Mouse (Mus musculus): ENCODE results near the gene Tmem222. TPM values are rescaled to one million over a fixed set of nuclear protein-coding genes. Genes with fewer than 3 reads are reported as not detected.
A peak's percentile ranks its signal among the peaks of the same experiment; 100 is the strongest.

The Tmem222 gene
- polyA plus RNA-seq, 1 experiment from 2014 or later, result 57.1 TPM

GRCm38 (mm10) chr4:133229582-133229981 lies 48.0 kb downstream of the Tmem222 start:
- no peak for ATAC-seq (ENCODE audit: insufficient number of reproducible peaks, insufficient read depth, low FRiP score, low read depth)
- Histone ChIP-seq H3K4me2 (ENCODE audit: low read length) (no peak overlapping the region), H3K9ac (ENCODE audit: low read length) (no peak overlapping the region), H3K4me3 (ENCODE audit: control insufficient read depth in 1 of 2, insufficient read depth in 1 of 2, low read depth in 1 of 2, low read length in 2 of 2) (no peak overlapping the region), H3K36me3 (ENCODE audit: control insufficient read depth, insufficient read depth, low read length) (no peaks in the 10 kb centered on the region), H3K4me1 (ENCODE audit: control insufficient read depth in 2 of 2, insufficient read depth in 2 of 2, low read length in 2 of 2) (peaks cover 2 to 4% of the 10 kb centered on the region in 2 experiments; a peak in 1 of 4 replicates), H3K27me3 (ENCODE audit: control insufficient read depth, insufficient read depth, low read length) (no peaks in the 10 kb centered on the region), H3K9me3 (ENCODE audit: control insufficient read depth, low read length) (no peaks in the 10 kb centered on the region), H3K27ac (replicated peaks in 1 of 2; ENCODE audit: control insufficient read depth in 1 of 2, insufficient read depth in 1 of 2, low read depth in 2 of 2, low read length in 2 of 2) (no peak overlapping the region)
- 77% methylated on average over 8 of the region's 8 CpGs for WGBS

DNA sequence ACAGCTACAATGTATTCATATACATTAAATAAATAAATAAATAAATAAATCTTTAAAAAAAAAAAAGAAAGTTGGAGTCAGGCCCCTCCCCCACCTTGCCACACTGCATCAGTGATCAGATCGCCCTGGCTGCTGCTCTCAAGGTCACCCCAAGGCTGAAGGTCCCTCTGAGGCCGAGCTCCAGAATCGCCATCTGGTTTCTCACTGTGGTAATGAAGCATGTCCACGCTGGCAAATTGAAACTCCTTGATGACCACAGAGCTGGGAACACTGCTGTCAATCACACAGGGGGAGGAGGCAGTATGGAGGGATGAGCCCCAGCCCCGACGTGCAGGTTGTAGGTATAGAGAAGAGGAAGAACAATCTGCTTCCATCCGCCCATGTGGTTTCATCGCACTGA lies 50.0 kb downstream of the Tmem222 start:
- H3K9ac ChIP-seq (ENCODE audit: low read length), result no peak overlapping the region
- no peaks in the 10 kb centered on the region for H3K9me3 ChIP-seq (ENCODE audit: control insufficient read depth, low read length)
- peaks cover 3% of the 10 kb centered on the region for H3K27me3 ChIP-seq (ENCODE audit: control insufficient read depth, insufficient read depth, low read length)
- no peak overlapping the region for H3K4me3 ChIP-seq (ENCODE audit: control insufficient read depth in 1 of 2, insufficient read depth in 1 of 2, low read depth in 1 of 2, low read length in 2 of 2)
- WGBS, result 73% methylated on average over 8 of the region's 8 CpGs
- H3K36me3 ChIP-seq (ENCODE audit: control insufficient read depth, insufficient read depth, low read length), result no peaks in the 10 kb centered on the region
- H3K4me2 ChIP-seq (ENCODE audit: low read length), result no peak overlapping the region
- H3K4me1 ChIP-seq (ENCODE audit: control insufficient read depth in 2 of 2, insufficient read depth in 2 of 2, low read length in 2 of 2), result no peaks in the 10 kb centered on the region
- no peak for ATAC-seq (ENCODE audit: insufficient number of reproducible peaks, insufficient read depth, low FRiP score, low read depth)
- H3K27ac ChIP-seq (replicated peaks in 1 of 2; ENCODE audit: control insufficient read depth in 1 of 2, insufficient read depth in 1 of 2, low read depth in 2 of 2, low read length in 2 of 2), result no peak overlapping the region

- Histone ChIP-seq H3K9ac (ENCODE audit: low read length) (no peak overlapping the region), H3K27me3 (ENCODE audit: control insufficient read depth, insufficient read depth, low read length) (peaks cover 15% of the 10 kb centered on the region), H3K4me1 (ENCODE audit: control insufficient read depth in 2 of 2, insufficient read depth in 2 of 2, low read length in 2 of 2) (no peaks in the 10 kb centered on the region), H3K4me2 (ENCODE audit: low read length) (no peak overlapping the region), H3K9me3 (ENCODE audit: control insufficient read depth, low read length) (no peaks in the 10 kb centered on the region), H3K4me3 (ENCODE audit: control insufficient read depth in 1 of 2, insufficient read depth in 1 of 2, low read depth in 1 of 2, low read length in 2 of 2) (no peak overlapping the region), H3K36me3 (ENCODE audit: control insufficient read depth, insufficient read depth, low read length) (no peaks in the 10 kb centered on the region), H3K27ac (replicated peaks in 1 of 2; ENCODE audit: control insufficient read depth in 1 of 2, insufficient read depth in 1 of 2, low read depth in 2 of 2, low read length in 2 of 2) (no peak overlapping the region)
- no peak for ATAC-seq (ENCODE audit: insufficient number of reproducible peaks, insufficient read depth, low FRiP score, low read depth)
- WGBS, result 51% methylated on average over 10 of the region's 10 CpGs
Observed at GRCm38 (mm10) chr4:133226073-133226472, 51.5 kb downstream of the Tmem222 start.

DNA sequence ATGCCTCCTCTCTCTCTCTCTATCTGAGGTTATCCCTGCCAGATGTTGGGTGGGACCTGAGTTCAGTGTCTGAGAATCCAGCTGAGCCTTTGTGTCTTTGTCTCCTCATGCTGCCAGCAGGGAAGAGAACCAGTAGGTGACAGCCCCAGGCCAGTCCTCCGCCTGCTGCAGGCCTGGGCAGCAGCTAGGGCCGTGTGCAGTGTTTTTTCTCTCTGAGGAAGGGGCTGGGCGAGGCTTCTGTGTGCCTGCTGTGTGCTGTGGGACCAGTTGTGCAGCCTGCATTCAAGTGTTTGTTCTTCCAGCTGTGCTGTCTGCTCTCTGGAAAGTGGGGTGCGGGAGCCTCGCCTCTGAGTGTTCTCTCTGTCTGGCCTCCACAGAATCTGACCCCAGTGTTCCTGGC lies 53.7 kb downstream of the Tmem222 start:
- no peaks in the 10 kb centered on the region for H3K36me3 ChIP-seq (ENCODE audit: control insufficient read depth, insufficient read depth, low read length)
- 61% methylated on average over 5 of the region's 5 CpGs for WGBS
- H3K4me3 ChIP-seq (ENCODE audit: control insufficient read depth in 1 of 2, insufficient read depth in 1 of 2, low read depth in 1 of 2, low read length in 2 of 2), result no peak overlapping the region
- H3K4me2 ChIP-seq (ENCODE audit: low read length), result no peak overlapping the region
- no peak overlapping the region for H3K9ac ChIP-seq (ENCODE audit: low read length)
- H3K27me3 ChIP-seq (ENCODE audit: control insufficient read depth, insufficient read depth, low read length), result peaks cover 28% of the 10 kb centered on the region
- no peaks in the 10 kb centered on the region for H3K9me3 ChIP-seq (ENCODE audit: control insufficient read depth, low read length)
- H3K4me1 ChIP-seq (ENCODE audit: control insufficient read depth in 2 of 2, insufficient read depth in 2 of 2, low read length in 2 of 2), result peaks cover 3 to 5% of the 10 kb centered on the region in 2 experiments; a peak in 3 of 4 replicates
- no peak for ATAC-seq (ENCODE audit: insufficient number of reproducible peaks, insufficient read depth, low FRiP score, low read depth)
- no peak overlapping the region for H3K27ac ChIP-seq (replicated peaks in 1 of 2; ENCODE audit: control insufficient read depth in 1 of 2, insufficient read depth in 1 of 2, low read depth in 2 of 2, low read length in 2 of 2)

- 77% methylated on average over 8 of the region's 8 CpGs for WGBS
- H3K9ac ChIP-seq (ENCODE audit: low read length), result no peak overlapping the region
- ATAC-seq (ENCODE audit: insufficient number of reproducible peaks, insufficient read depth, low FRiP score, low read depth), result no peak
Observed at GRCm38 (mm10) chr4:133221701-133222100, 55.9 kb downstream of the Tmem222 start.

DNA sequence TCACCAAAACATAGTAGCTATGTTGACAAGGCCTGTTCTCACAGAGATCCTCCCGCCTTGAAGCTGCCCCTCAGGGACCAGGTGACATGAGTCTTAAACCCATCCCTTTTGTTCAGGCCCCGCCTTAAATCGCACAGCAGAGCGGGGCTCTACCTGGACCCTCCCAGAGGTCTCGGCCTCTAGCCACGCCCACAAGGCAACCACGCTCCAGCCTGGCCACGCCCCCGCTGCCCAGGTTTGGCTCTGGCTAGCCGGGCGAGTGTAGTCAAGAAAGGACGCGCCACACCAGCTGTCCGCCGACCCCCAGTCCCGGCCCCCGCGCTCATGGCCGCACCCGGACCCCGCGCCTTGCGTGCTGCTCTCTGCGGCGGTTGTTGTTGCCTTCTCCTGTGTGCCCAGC lies 56.9 kb downstream of the Tmem222 start:
- Histone ChIP-seq H3K4me3 (ENCODE audit: control insufficient read depth in 1 of 2, insufficient read depth in 1 of 2, low read depth in 1 of 2, low read length in 2 of 2) (peak overlapping the region; percentile 26 to 37; a peak in 3 of 4 replicates), H3K4me1 (ENCODE audit: control insufficient read depth in 2 of 2, insufficient read depth in 2 of 2, low read length in 2 of 2) (peaks cover 3 to 5% of the 10 kb centered on the region in 2 experiments; a peak in 3 of 4 replicates), H3K9me3 (ENCODE audit: control insufficient read depth, low read length) (no peaks in the 10 kb centered on the region), H3K9ac (ENCODE audit: low read length) (peak overlapping the region; percentile 63), H3K27me3 (ENCODE audit: control insufficient read depth, insufficient read depth, low read length) (peaks cover 28% of the 10 kb centered on the region), H3K4me2 (ENCODE audit: low read length) (peak overlapping the region; percentile 70), H3K36me3 (ENCODE audit: control insufficient read depth, insufficient read depth, low read length) (no peaks in the 10 kb centered on the region), H3K27ac (replicated peaks in 1 of 2; ENCODE audit: control insufficient read depth in 1 of 2, insufficient read depth in 1 of 2, low read depth in 2 of 2, low read length in 2 of 2) (no peak overlapping the region)
- ATAC-seq (ENCODE audit: insufficient number of reproducible peaks, insufficient read depth, low FRiP score, low read depth), result no peak
- 2% methylated on average over 25 of the region's 25 CpGs for WGBS

More at GRCm38 (mm10) chr4:133221701-133222100, 55.9 kb downstream of the Tmem222 start:
- Histone ChIP-seq H3K4me3 (ENCODE audit: control insufficient read depth in 1 of 2, insufficient read depth in 1 of 2, low read depth in 1 of 2, low read length in 2 of 2) (no peak overlapping the region), H3K27ac (replicated peaks in 1 of 2; ENCODE audit: control insufficient read depth in 1 of 2, insufficient read depth in 1 of 2, low read depth in 2 of 2, low read length in 2 of 2) (no peak overlapping the region), H3K4me1 (ENCODE audit: control insufficient read depth in 2 of 2, insufficient read depth in 2 of 2, low read length in 2 of 2) (peaks cover 3 to 5% of the 10 kb centered on the region in 2 experiments; a peak in 3 of 4 replicates), H3K4me2 (ENCODE audit: low read length) (no peak overlapping the region), H3K9me3 (ENCODE audit: control insufficient read depth, low read length) (no peaks in the 10 kb centered on the region), H3K27me3 (ENCODE audit: control insufficient read depth, insufficient read depth, low read length) (peaks cover 28% of the 10 kb centered on the region), H3K36me3 (ENCODE audit: control insufficient read depth, insufficient read depth, low read length) (no peaks in the 10 kb centered on the region)

GRCm38 (mm10) chr4:133218745-133219144 lies 58.8 kb downstream of the Tmem222 start:
- WGBS, result 87% methylated on average over 3 of the region's 3 CpGs
- no peak overlapping the region for H3K9ac ChIP-seq (ENCODE audit: low read length)
- no peaks in the 10 kb centered on the region for H3K36me3 ChIP-seq (ENCODE audit: control insufficient read depth, insufficient read depth, low read length)
- no peak overlapping the region for H3K4me2 ChIP-seq (ENCODE audit: low read length)
- no peak overlapping the region for H3K27ac ChIP-seq (replicated peaks in 1 of 2; ENCODE audit: control insufficient read depth in 1 of 2, insufficient read depth in 1 of 2, low read depth in 2 of 2, low read length in 2 of 2)
- H3K27me3 ChIP-seq (ENCODE audit: control insufficient read depth, insufficient read depth, low read length), result peaks cover 30% of the 10 kb centered on the region
- H3K4me1 ChIP-seq (ENCODE audit: control insufficient read depth in 2 of 2, insufficient read depth in 2 of 2, low read length in 2 of 2), result peaks cover 3 to 5% of the 10 kb centered on the region in 2 experiments; a peak in 3 of 4 replicates
- no peaks in the 10 kb centered on the region for H3K9me3 ChIP-seq (ENCODE audit: control insufficient read depth, low read length)
- ATAC-seq (ENCODE audit: insufficient number of reproducible peaks, insufficient read depth, low FRiP score, low read depth), result no peak
- H3K4me3 ChIP-seq (ENCODE audit: control insufficient read depth in 1 of 2, insufficient read depth in 1 of 2, low read depth in 1 of 2, low read length in 2 of 2), result no peak overlapping the region

GRCm38 (mm10) chr4:133217641-133218040 lies 60.0 kb downstream of the Tmem222 start:
- no peak overlapping the region for H3K4me2 ChIP-seq (ENCODE audit: low read length)
- no peak for ATAC-seq (ENCODE audit: insufficient number of reproducible peaks, insufficient read depth, low FRiP score, low read depth)
- no peak overlapping the region for H3K9ac ChIP-seq (ENCODE audit: low read length)
- H3K27me3 ChIP-seq (ENCODE audit: control insufficient read depth, insufficient read depth, low read length), result peaks cover 33% of the 10 kb centered on the region
- H3K36me3 ChIP-seq (ENCODE audit: control insufficient read depth, insufficient read depth, low read length), result no peaks in the 10 kb centered on the region
- no peaks in the 10 kb centered on the region for H3K9me3 ChIP-seq (ENCODE audit: control insufficient read depth, low read length)
- H3K4me1 ChIP-seq (ENCODE audit: control insufficient read depth in 2 of 2, insufficient read depth in 2 of 2, low read length in 2 of 2), result peaks cover 12 to 16% of the 10 kb centered on the region in 2 experiments
- H3K27ac ChIP-seq (replicated peaks in 1 of 2; ENCODE audit: control insufficient read depth in 1 of 2, insufficient read depth in 1 of 2, low read depth in 2 of 2, low read length in 2 of 2), result no peak overlapping the region
- no peak overlapping the region for H3K4me3 ChIP-seq (ENCODE audit: control insufficient read depth in 1 of 2, insufficient read depth in 1 of 2, low read depth in 1 of 2, low read length in 2 of 2)
- WGBS, result 4% methylated on average over 5 of the region's 5 CpGs
